Mouse (Mus musculus) embryonic facial prominence, embryonic 15.5 days (tissue): ENCODE data around the gene Prkacb. TPM values are rescaled to one million over a fixed set of nuclear protein-coding genes. Genes with fewer than 3 reads are reported as not detected.

Experiments
- ATAC-seq: fragments of 200-750 bp; cut with Nextera tagmentation; 2 replicates; pipeline ENCODE4 v1.8.0; 2017; ENCODE audit warnings: low read depth, moderate TSS enrichment; ENCODE audit not compliant: insufficient number of reproducible peaks, low FRiP score, low TSS enrichment
- H3K27ac ChIP-seq: fragments of 300-500 bp; sonication (generic); replicated peaks from 2 replicates; pipeline ENCODE4 v1.5.1; 2015; ENCODE audit warnings: mild to moderate bottlenecking, inconsistent platforms
- H3K27me3 ChIP-seq: fragments of 300-500 bp; sonication (generic); 2 replicates; pipeline ENCODE4 v1.6.1; 2015; ENCODE audit warnings: inconsistent platforms
- H3K36me3 ChIP-seq: fragments of 300-500 bp; sonication (generic); 2 replicates; pipeline ENCODE4 v1.6.1; 2015; ENCODE audit warnings: mild to moderate bottlenecking, inconsistent platforms
- H3K4me1 ChIP-seq: fragments of 300-500 bp; sonication (generic); 2 replicates; pipeline ENCODE4 v1.6.1; 2015; ENCODE audit warnings: inconsistent platforms
- H3K4me2 ChIP-seq: fragments of 300-500 bp; sonication (generic); replicated peaks from 2 replicates; pipeline ENCODE4 v1.6.1; 2015; ENCODE audit warnings: mild to moderate bottlenecking, inconsistent platforms
- H3K4me3 ChIP-seq: fragments of 300-500 bp; sonication (generic); replicated peaks from 2 replicates; pipeline ENCODE4 v1.5.1; 2015; ENCODE audit warnings: mild to moderate bottlenecking, inconsistent platforms
- H3K9ac ChIP-seq: fragments of 300-500 bp; sonication (generic); 2 replicates; pipeline ENCODE4 v1.6.1; 2015; ENCODE audit warnings: inconsistent platforms
- H3K9me3 ChIP-seq: fragments of 300-500 bp; sonication (generic); replicated peaks from 2 replicates; pipeline ENCODE4 v1.6.1; 2016; ENCODE audit warnings: inconsistent platforms
- WGBS: fragments of 180-500 bp; shearing (Covaris S2); methylation state at CpG from one replicate; pipeline ENCODE4 v1.1.7; 2015; 5-methylcytosine and 5-hydroxymethylcytosine counted together
- polyA plus RNA-seq: library from polyadenylated mRNA; unstranded; fragments of >200 nt; fragmentation: Nextera tagmentation; extraction: Ambion mirVana; gene quantifications from 2 replicates; pipeline ENCODE4 v1.2.1, GENCODE M21; 2015

The Prkacb gene
- polyA plus RNA-seq, 1 experiment from 2014 or later, result 60.5 TPM

DNA sequence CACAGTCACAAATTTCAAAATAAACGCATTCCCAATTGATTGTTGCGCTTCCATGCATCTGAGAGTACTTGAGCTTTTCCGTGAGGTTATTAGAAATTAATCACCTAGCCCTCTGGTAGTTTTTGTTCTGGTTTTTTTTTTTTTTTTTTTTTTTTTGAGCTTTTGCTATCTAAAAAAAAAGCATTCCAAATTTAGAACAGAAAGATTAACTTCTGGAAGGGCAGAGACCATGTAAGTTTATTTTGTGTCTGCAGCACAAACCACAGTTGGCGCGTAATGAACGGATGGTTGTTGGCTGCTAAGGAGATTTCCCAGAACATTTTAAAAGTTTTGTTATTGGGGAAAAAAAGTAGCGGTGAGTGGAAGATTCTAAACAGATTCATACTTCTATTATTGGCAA is 834 bp upstream of the Prkacb start:
- no peaks in the 10 kb centered on the region for H3K27me3 ChIP-seq
- no peak overlapping the region for H3K27ac ChIP-seq
- peak overlapping the region; percentile 75 for H3K4me2 ChIP-seq
- H3K9me3 ChIP-seq, result no peaks in the 10 kb centered on the region
- peaks cover 7% of the 10 kb centered on the region for H3K4me1 ChIP-seq
- peak overlapping the region; percentile 100 for H3K4me3 ChIP-seq
- no peak overlapping the region for H3K9ac ChIP-seq
- no peaks in the 10 kb centered on the region for H3K36me3 ChIP-seq
- no peak for ATAC-seq
- 57% methylated on average over 7 of the region's 7 CpGs for WGBS

DNA sequence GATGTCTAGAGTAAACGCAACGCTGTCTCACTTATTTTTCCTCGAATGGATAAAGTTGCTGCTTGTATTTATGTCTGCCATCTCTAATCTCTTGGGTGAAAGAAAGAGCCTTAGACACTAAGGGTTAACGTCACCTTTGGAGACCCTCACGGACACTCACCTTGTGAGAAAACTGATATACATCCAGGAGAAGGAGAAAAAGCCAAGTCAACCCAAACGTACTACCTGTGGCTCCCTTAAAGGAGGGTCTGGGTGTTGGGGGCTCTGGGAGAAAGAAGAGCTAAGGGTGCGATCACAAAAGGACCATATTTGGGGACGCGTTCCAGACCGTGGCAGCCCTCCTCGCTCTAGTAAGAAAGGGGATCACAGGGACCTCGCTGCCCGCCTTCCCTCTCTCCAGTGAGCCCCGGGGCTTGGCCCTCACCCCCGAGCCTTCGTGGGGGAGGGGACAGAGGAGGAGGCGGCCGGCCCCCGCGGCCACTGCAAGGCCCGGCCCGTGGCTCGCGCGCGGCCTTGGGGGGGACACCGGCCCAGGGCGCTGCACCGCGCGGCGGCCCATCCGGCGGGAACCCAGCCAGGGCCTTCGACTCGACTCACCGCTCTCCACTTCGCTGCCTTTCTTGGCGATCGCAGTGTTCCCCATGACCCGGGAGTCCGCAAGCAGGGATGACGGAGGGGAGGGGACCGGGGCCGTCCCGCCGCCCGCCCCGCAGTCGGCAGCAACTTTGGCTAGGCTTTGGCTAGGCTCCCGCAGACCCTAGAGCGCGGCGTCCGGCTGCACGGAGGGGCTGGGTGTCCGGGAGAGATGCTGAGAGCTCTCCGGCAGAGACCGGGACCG is 530 bp downstream of the Prkacb start:
- Histone ChIP-seq H3K9me3 (no peaks in the 10 kb centered on the region), H3K4me2 (peak overlapping the region; percentile 75), H3K4me1 (peaks cover 7% of the 10 kb centered on the region), H3K36me3 (no peaks in the 10 kb centered on the region), H3K4me3 (peak overlapping the region; percentile 100), H3K27me3 (no peaks in the 10 kb centered on the region), H3K27ac (peak overlapping the region; percentile 94), H3K9ac (peak overlapping the region; percentile 80)
- peak; percentile 78 for ATAC-seq
- 1% methylated on average over 56 of the region's 60 CpGs for WGBS

DNA sequence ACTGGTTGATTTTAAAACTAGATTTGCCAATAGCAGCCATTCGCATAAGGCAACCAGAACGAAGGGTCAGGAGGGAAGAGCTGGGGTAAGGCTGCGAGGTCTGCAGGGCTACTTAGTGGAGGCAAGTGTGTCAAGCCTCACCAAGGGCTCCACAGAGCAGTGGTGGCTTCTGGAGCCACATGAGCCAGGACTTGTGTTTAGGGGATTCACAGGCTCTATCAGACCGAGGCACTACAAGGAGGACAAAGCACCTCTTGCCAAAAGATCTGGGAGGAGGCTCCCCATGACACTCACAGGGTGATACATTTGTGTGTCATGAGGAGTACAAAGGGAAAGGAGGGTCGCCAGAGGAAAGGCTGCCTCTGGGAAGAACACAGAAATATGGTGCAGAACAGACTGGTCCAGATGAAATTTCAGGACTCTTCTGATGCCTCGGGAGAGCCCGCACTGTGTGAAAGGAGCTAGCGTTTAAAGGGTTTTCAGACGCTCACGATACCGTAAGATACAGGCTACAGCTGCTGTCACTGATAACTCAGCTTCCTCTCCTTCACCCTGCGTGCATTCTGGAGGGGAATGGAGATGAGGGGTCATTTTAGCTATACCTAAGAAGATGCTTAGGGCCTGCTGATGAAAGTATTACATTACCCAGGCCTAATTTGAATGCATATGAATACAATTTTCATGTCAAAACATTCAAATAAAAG is 19.1 kb downstream of the Prkacb start:
- Histone ChIP-seq H3K9me3 (no peaks in the 10 kb centered on the region), H3K4me3 (no peak overlapping the region), H3K27ac (no peak overlapping the region), H3K4me2 (no peak overlapping the region), H3K9ac (no peak overlapping the region), H3K36me3 (peaks cover 10% of the 10 kb centered on the region; the same call in 1 of the 2 replicates), H3K27me3 (no peaks in the 10 kb centered on the region), H3K4me1 (no peaks in the 10 kb centered on the region)
- WGBS, result 90% methylated on average over 12 of the region's 12 CpGs
- ATAC-seq, result no peak

DNA sequence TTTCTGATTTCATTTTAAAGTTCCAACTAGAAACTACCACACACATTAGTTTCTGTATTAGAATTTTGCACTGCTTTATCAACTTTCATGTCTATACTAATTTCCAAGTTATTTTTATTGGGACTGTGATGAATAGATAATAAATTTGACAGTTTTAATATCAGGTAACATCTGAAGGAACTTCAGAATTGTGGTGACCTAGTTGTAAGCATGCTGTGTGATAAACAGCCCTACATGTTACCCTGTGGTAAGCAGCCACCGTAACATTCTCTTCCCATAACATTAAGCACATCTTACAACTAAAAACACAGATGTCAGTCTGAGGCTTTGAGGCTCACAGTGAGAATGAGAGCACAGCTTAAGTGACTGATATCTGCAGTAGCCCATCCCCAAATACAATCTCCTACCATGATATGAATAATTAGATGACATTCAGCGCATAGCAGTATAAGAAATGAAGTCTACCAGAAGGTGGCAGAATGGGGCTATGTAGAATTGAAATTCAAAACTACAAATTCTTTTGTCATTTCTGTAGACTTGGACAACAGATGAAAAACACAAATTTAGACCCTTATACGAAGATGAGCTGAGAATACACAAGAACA is 20.5 kb downstream of the Prkacb start:
- Histone ChIP-seq H3K27ac (no peak overlapping the region), H3K9ac (no peak overlapping the region), H3K36me3 (peaks cover 10% of the 10 kb centered on the region; the same call in 1 of the 2 replicates), H3K4me1 (no peaks in the 10 kb centered on the region), H3K27me3 (no peaks in the 10 kb centered on the region), H3K9me3 (no peaks in the 10 kb centered on the region), H3K4me2 (no peak overlapping the region), H3K4me3 (no peak overlapping the region)
- WGBS, result 73% methylated on average over 3 of the region's 3 CpGs
- no peak for ATAC-seq

DNA sequence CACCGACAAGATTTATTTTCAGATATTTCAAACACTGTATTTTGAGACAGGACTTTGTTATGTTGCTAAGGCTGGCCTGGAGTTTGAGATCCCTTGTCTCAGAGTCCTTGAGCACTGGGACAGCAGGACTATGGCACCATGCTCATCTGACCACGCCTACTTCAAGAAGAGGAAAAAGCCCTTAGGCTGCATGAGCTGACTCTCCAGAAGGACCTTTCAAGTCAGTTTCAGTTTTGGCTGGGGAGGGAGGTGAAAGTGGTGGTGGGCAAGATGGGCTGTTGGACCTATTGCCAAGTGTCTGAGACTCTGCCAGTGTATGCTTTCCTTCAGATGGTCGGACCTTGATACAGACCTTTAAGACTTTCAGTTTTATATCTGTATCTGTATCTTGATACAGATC is 28.6 kb downstream of the Prkacb start:
- H3K9ac ChIP-seq, result no peak overlapping the region
- H3K27me3 ChIP-seq, result no peaks in the 10 kb centered on the region
- no peak overlapping the region for H3K27ac ChIP-seq
- H3K4me3 ChIP-seq, result no peak overlapping the region
- H3K4me1 ChIP-seq, result peaks cover 5% of the 10 kb centered on the region
- no peaks in the 10 kb centered on the region for H3K9me3 ChIP-seq
- ATAC-seq, result no peak
- no peaks in the 10 kb centered on the region for H3K36me3 ChIP-seq
- no peak overlapping the region for H3K4me2 ChIP-seq
- WGBS, result 64% methylated on average over 3 of the region's 3 CpGs

DNA sequence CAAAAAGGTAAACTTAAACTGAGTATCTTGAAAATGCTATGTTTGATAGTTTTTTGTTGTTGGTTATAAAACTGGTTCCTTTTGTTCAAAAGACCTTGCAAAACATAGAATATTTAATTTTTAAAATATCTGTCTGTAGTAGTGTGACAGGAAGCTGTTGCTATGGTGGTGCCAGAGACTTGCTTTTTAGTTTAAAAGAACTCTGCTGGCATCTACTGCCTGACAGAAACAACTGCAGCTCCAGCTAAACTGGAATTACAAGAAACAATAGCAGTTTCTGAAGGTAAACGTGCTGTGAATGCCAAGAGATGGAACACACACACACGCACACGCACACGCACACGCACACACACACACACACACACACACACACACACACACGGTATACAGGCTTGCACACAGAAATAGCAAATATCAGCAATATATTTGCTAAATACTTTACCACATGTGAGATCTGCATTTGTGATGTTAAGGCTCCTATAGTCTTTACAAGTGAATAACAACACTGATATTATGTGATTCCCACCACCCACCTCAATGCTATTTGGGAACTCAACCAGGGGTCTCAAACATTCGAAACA is 29.1 kb downstream of the Prkacb start:
- 65% methylated on average over 7 of the region's 7 CpGs for WGBS
- no peaks in the 10 kb centered on the region for H3K27me3 ChIP-seq
- no peak for ATAC-seq
- no peaks in the 10 kb centered on the region for H3K36me3 ChIP-seq
- no peak overlapping the region for H3K27ac ChIP-seq
- H3K4me1 ChIP-seq, result peaks cover 5% of the 10 kb centered on the region
- no peaks in the 10 kb centered on the region for H3K9me3 ChIP-seq
- H3K4me3 ChIP-seq, result no peak overlapping the region
- no peak overlapping the region for H3K4me2 ChIP-seq
- no peak overlapping the region for H3K9ac ChIP-seq

DNA sequence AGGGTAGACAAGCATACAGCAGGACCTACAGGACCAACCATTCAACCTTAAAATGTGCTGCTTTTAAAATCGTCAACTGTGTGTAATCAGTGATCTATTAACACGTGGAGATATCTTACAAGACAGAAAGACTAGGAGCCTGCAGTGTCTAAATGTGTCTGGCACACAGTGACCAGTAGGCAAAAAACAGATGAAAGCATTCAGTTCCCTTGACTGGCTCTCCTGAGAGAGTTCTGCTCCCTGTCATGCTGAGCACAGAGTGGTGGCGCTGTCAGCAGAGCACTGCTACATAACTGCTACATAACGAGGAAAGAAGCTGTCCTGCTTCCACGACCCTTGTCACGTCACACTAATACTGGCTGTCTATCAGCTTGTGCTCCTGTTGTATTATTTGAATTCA is 30.2 kb downstream of the Prkacb start:
- H3K27ac ChIP-seq, result no peak overlapping the region
- ATAC-seq, result no peak; the same call in 1 of the 2 replicates
- H3K9me3 ChIP-seq, result no peaks in the 10 kb centered on the region
- 60% methylated on average over 6 of the region's 6 CpGs for WGBS
- H3K36me3 ChIP-seq, result no peaks in the 10 kb centered on the region
- H3K9ac ChIP-seq, result no peak overlapping the region
- peaks cover 5% of the 10 kb centered on the region for H3K4me1 ChIP-seq
- no peak overlapping the region for H3K4me2 ChIP-seq
- H3K27me3 ChIP-seq, result no peaks in the 10 kb centered on the region
- no peak overlapping the region for H3K4me3 ChIP-seq

DNA sequence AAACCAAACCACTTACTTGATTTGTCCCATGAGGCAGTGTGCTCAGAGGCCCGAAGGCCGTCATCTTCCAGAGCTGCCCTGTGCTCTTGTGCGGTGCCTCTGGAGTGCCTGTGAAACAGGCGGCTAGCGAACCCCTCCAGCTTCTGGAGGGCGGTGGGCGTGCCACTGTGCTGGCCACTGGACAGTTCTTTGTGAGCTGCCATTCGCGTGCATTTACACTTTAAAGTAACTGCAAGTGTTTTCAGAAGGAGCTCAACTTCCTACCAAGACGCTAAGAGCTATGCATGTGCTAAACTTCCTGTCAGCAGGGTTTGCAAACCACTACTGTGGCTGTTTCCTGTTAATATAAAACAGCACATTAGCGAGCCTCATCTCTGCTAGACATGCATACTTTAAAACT is 31.7 kb downstream of the Prkacb start:
- Histone ChIP-seq H3K4me3 (peak overlapping the region; percentile 11; the same call in 1 of the 2 replicates), H3K27me3 (no peaks in the 10 kb centered on the region), H3K4me2 (peak overlapping the region; percentile 34), H3K4me1 (peaks cover 5% of the 10 kb centered on the region), H3K36me3 (no peaks in the 10 kb centered on the region), H3K9me3 (no peaks in the 10 kb centered on the region), H3K27ac (0 out of 2 replicates have a peak overlapping the region, but pooled peaks have one; percentile 34), H3K9ac (no peak overlapping the region)
- 12% methylated on average over 11 of the region's 11 CpGs for WGBS
- no peak for ATAC-seq

DNA sequence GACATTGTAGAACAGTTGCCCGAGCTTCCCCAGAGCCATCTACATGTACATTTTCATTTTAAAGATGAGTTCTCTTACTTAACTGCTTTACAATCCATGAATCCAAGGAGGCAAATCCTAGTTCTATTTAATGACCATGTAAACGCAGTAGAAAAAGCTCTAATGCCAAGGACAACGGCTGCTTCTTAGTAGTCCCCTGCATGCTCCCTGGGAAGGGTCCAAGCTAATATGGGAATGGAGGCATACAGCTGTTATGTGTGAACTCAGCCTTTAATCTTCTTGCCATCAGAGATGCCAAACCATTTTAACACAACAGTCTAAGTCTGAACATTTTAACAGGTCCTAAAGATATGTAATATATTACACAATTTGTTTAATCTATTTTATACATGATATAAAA is 32.5 kb downstream of the Prkacb start:
- WGBS, result 70% methylated on average over 3 of the region's 3 CpGs
- Histone ChIP-seq H3K36me3 (no peaks in the 10 kb centered on the region), H3K27me3 (no peaks in the 10 kb centered on the region), H3K9me3 (no peaks in the 10 kb centered on the region), H3K9ac (no peak overlapping the region), H3K4me2 (no peak overlapping the region), H3K4me3 (no peak overlapping the region), H3K4me1 (peaks cover 5% of the 10 kb centered on the region), H3K27ac (no peak overlapping the region)
- no peak for ATAC-seq

DNA sequence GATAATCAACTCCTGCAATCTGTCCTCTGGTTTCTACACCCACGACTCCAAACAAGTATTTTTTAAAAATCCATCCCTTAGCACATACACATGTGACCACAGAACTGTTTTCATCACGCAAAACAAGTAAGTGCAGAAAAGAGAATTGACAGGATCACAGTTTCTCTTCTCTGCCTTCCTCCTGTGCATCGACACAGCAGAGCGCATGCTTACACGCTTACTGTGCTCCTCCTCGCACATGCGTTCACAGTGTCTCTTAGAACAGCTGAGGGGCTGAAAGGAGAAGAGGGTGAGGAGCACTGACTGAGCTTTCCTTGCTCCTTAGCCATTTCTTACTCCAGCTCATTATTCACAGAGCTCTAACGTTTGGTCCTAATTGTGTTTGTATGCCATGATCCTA is 33.9 kb downstream of the Prkacb start:
- Histone ChIP-seq H3K9ac (no peak overlapping the region), H3K4me3 (no peak overlapping the region), H3K4me1 (peaks cover 5% of the 10 kb centered on the region), H3K9me3 (no peaks in the 10 kb centered on the region), H3K27me3 (no peaks in the 10 kb centered on the region), H3K27ac (no peak overlapping the region), H3K4me2 (no peak overlapping the region), H3K36me3 (no peaks in the 10 kb centered on the region)
- no peak for ATAC-seq
- WGBS, result 77% methylated on average over 8 of the region's 8 CpGs

DNA sequence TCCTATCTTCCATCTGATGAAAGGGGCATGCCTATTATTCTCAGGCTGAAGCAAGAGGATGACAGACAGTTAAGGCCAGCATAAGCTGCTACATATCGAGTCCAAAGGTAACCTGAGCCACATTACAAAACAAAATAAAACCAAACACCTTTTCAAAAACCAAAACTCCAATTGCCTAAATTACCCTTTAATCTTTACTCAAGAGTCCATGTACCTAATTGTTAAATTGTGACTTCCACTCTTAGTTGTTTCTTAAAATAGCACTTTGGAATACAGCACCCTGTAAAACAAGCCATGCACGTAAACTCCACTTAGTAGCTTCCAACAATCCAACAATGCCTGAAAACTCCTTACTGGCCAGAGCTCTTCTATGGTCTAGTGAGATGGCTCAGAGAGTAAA is 34.3 kb downstream of the Prkacb start:
- no peak overlapping the region for H3K9ac ChIP-seq
- H3K27me3 ChIP-seq, result no peaks in the 10 kb centered on the region
- H3K4me3 ChIP-seq, result no peak overlapping the region
- H3K9me3 ChIP-seq, result no peaks in the 10 kb centered on the region
- peaks cover 5% of the 10 kb centered on the region for H3K4me1 ChIP-seq
- no peak overlapping the region for H3K27ac ChIP-seq
- H3K36me3 ChIP-seq, result no peaks in the 10 kb centered on the region
- ATAC-seq, result no peak
- whole genome bisulfite sequencing, result 57% methylated on average over 2 of the region's 2 CpGs
- H3K4me2 ChIP-seq, result no peak overlapping the region
